Mouse (Mus musculus): ENCODE data around the gene Rps6.

DNA sequence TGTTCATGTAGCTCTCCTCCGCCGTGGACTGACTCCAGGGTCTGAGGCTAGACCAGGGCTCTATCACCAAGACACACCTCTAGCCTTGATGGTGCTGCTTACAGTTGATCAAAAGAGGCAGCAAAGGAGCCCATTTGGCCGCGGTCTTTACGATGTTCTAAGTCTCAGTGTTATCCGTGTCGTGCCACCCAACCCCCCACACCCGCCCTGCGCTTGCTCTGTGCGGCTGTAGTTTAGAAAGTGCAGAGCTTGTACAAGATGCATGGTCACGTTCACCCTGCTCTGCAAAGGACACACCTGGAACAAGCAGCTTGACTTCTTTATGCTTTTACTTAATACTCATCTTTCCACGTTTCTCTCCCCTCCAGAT is 28.6 kb upstream of the Rps6 start:
- TF ChIP-seq CTCF (conservative IDR thresholded peaks at IDR 0.05; ENCODE audit: low read length): no peak
- no peak for TF ChIP-seq POU5F1 (IDR thresholded peaks at IDR 0.05; ENCODE audit: borderline replicate concordance, low read length)

All from E14TG2a.4 (cell line).